Mouse (Mus musculus) fibroblast of lung, adult 2 months (primary cell): Measurements from ENCODE around the gene Nr6a1.

ENCODE experiments used
- DNase-seq: peaks from one replicate; pipeline ENCODE4 v3.0.0-alpha.2; 2011; ENCODE audit warnings: low read depth

The Nr6a1 gene

GRCm38 (mm10) chr2:38675366-38675969 is 252.0 kb downstream of the Nr6a1 start:
- DNase-seq: no peak
